Mouse (Mus musculus): ENCODE results near the gene Susd5.
"Not testable (repeated sequence)": the region's sequence is repeated elsewhere in the genome, so short reads cannot be mapped to it uniquely, and the experiment has no call there.

Susd5 gene

DNA sequence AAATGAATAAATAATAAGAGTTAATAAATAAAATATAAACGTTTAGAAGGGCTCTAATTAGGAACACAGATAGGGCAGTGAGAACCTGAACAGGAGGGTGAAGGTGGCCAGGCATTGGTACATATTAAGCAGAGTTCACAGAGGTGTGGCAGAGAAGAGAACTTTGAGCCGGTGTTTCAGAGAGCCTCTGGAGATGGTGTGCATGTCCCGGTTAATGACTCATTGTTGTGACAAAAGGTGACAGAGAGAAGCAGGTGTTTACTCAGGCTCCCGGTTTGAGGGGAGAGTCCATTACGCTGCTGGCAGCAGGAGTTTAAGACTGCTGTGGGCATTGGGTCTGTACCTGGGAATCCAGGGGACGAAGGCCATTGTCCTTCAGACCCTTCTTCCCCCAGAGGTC is 12.4 kb downstream of the Susd5 start:
- no peak for DNase-seq (ENCODE audit: low spot score in 2 of 2)

DNA sequence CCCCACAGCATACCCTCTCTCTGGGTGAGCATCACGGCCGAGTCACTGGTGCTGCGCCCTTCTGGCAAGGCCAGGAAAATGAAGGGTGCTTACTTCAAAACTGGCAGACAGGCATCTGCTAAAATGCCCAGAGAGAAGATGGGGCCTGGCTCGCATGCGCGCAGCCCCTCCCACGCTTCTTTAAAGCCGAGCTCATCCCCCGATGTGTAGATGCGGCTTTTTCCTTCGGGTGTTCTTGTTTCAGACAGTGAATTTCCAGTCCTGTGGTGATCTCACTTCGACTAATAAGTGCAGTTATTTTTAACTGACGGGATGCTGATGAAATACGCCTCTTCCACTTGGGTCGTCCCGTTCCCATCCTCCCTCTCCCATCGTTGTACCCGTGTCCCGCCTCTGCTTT is 16.7 kb downstream of the Susd5 start:
- no peak for DNase-seq (ENCODE audit: low spot score in 2 of 2)

DNA sequence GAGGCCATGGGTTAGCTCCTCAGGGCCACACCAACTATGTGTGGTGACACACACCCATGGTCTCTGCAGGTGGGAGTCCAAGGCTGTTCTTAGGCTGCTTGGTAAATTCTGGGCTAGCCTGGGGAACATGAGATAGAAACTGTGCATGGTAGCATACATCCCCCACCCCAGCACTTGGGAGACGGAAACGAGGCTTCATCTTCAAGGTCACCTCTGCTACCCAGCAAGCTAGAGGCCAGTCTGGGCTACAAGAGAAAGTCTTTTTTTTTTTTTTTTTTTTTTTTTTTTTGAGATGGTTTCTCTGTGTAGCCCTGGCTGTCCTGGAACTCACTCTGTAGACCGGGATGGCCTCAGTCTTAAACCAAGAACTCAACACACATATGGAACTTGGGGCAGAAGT is 29.5 kb downstream of the Susd5 start:
- no peak for DNase-seq (ENCODE audit: low spot score in 2 of 2)

DNA sequence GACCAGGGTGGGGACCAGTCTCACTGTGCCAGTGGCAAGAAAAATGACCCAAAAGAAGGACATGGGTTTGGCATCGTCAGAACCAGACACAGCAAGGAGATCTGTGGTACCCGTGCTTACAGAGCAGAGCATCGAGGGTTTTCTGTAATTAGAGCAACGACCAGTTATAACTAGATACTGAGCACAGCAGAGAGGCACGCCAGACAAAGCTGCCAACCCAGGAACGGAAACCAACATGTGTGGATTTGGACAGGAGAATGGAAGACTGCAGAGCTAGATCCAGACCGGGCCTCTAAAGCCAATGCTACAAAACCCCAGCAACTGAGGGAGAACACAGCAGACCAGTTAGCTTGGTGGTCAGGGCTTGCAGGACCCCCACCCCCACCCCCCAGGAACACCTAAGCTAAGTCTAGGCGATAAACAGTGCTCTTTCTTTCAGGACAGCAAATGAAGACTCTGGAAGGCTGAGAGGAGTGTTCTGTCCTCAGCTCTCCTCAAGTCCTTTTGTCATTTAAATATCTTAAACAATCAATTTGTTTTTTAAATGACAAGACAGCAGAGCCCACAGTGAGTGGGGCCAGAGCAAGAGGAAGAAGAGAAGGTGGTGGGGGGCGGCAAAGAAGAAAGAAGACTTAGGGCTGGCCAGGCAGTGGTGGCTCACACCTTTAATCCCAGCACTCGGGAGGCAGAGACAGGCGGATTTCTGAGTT is 30.3 kb downstream of the Susd5 start:
- DNase-seq (ENCODE audit: low spot score in 2 of 2), result no peak

DNA sequence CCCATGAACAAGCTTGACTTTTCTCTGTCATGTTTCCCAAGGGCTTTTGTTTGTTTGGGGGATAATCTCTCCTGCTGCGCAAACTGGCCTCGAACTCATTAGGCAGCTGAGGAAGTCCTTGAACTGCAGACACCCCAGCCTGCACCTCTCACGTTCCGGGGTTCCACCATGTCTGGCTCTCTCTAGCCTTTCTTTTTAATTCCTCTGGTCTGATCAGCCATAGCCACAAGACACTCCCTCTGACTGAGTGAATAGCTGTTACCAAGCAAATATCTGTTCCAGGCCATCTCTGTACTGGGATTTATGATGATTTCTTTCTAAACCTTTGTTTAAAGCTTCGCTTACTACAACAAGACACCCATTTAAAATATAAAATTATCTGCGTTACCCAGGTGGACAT is 31.9 kb downstream of the Susd5 start:
- not testable (repeated sequence) for DNase-seq (ENCODE audit: low spot score in 2 of 2)

DNA sequence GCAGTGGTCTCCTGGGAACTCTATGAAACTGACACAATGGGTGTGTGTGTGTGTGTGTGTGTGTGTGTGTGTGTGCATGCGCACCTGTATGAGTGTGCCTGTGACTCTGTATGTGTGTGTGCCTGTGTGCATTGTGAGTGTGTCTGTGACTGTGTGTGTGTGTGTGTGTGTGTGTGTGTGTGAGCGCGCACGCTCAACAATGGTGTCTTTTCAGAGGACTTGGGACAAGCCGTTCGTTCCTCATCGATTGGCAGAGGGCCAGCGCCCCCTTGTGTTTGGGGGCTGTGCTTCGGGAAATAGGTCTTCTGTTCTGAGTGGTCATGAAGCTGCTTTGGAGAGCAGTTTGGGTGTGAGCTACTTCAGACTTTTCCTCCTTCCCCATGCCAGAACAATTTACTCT is 35.2 kb downstream of the Susd5 start:
- not testable (repeated sequence) for DNase-seq (ENCODE audit: low spot score in 2 of 2)

DNA sequence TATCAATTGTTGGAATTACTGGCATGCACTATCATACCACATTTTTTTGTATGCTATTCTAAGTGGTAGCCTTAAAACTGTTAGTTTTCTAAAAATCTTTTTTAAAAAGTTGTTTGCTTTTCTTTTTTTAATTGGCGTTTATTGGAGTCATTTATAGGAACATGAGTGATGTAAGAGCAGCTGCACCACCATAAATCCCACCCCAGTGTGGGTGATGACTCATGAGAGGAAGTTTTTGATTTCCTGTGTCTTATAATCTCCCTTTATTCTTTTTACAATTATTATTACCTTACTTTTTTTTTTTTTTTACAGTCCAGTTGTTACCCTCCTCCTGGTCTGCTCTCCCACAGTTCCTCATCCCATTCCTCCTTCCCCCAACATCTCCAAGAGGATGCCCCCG is 37.9 kb downstream of the Susd5 start:
- no peak for DNase-seq (ENCODE audit: low spot score in 2 of 2)

DNA sequence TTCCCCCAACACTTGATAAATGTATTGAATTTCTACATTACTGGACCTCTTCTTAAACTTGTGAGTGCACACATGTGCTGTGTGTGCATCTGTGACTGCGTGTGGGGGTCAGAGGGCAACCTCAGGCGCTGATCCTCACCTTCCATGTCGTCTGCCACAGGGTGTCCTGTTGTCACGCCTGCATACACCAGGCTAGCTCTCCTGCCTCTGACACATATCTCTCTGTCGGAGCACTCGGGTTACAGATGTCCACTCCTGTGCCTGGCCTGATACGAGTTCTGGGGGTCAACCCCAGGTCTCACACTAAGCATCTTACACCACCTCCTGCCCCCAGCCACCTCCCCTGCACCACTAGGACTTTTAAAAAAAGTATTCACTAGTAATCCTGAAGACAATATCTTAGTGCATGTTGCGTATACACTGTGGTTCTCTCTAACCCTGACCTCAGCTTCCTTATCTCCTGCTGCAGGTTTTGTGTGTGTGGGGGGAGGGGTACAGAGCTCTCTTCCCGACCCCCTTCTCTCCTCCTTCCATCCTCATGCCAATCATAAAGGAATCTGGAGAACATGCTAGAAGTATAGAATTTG is 41.9 kb downstream of the Susd5 start:
- DNase-seq (ENCODE audit: low spot score in 2 of 2), result no peak

DNA sequence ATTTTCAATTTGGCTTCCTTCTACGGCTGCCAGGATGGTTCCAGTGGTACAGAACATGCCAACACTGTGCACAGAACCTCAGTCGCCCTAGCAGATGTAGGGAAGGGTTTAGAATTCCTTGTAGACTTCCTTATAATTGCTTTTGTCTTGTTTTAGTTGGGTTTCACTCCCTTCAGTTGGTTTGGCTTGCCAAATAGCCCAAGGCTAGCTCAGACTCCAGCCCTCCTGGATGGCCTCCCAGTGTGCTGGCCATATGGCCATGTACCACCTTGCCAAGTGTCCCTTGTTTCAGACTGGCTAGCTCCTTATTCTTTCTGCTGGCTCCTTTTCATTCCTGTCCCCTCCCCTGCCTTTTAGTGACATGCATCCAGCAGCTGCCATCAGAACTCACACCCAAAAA is 53.3 kb downstream of the Susd5 start:
- DNase-seq (ENCODE audit: low spot score in 2 of 2), result no peak

DNA sequence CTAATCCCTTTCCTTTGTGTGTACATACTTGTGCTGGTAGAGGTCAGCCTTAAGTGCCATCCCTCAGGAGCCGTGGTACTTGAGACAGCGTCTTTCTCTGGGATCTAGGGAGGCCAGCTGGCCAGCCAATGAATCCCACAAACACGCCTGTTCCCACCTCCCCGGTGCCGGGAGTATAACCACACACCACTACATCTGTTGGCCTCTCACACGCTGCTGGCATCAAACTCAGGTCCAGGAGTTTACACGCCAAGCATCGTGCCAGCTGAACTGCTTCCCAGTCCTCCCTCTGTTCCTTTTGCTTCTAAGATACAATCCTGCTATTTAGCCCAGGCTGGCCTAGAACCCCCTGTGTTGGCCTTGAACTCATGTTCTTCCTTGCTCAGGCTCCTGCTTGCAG is 54.2 kb downstream of the Susd5 start:
- no peak for DNase-seq (ENCODE audit: low spot score in 2 of 2)

DNA sequence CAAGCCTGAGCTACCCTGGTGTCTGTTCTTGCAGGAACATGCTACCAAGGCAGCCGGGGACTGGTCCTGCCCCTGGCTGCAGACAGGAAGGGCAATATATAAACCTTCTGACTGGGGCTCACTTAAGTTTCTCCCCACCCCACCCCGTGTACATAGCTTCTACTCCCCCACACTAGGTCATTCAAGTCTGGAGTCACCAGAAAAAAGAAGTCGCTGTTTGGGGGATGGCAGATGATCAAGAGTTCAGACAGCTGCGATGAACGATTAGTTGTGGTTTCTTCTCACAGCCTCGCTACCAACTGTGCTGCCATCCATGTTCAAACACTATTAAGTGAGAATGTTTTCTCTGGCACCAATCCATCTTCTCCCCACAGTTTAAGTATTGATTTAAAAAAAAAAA is 55.3 kb downstream of the Susd5 start:
- no peak for DNase-seq (ENCODE audit: low spot score in 2 of 2)

DNA sequence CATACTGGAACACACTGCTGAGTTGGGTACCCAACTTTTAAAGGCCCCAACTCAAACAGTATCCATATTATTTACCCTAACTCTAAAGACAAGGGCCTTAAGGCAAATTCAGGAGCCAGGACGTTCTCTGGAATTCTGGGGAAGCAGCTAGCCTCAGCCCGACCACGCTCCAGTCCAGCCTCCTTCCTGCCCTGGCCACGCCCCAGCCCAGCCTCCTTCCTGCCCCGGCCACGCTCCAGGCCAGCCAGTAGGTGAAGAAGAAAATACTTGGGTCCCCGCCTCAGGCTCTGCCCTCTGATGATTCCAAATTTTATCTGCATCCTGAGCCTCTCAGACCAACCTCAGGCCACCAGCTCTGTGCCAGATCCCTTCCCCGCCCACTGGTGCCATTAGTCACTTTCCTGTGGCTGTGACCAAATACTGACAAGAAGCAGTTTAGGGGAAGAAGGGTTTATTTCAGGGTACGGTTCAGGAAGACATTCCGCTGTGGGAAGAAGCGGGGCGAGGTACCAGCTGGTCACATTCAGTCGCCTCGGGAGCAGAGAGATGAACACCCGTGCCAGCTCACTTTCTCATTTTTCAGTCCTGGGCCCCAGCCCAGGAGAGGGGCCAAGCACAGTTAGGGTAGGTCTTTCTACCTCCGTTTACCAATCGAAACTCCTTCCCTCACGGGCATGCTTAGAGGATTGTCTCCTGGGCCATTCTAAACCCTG is 57.1 kb downstream of the Susd5 start:
- DNase-seq (ENCODE audit: low spot score in 2 of 2), result no peak

DNA sequence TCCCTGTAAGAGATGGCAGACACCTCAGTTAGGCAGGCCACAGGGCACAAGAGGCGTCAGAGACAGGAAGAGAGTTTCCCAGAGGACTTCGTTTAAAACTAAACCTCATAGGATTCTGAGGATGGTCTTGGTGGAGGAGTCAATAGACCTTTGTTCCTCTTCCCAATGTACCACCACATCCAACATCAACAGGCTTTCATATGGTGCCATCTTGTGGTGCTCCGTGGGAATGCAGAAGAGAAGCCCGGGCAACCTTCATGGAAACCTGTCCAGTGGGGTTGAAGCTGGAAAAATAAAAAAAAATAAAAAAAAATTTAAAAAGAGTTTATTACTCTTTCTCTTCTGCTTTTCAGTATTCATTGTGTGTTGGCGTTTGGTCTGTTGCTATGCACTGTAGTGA is 59.7 kb downstream of the Susd5 start:
- DNase-seq (ENCODE audit: low spot score in 2 of 2), result peak in 1 of 2 experiments; percentile 20

DNA sequence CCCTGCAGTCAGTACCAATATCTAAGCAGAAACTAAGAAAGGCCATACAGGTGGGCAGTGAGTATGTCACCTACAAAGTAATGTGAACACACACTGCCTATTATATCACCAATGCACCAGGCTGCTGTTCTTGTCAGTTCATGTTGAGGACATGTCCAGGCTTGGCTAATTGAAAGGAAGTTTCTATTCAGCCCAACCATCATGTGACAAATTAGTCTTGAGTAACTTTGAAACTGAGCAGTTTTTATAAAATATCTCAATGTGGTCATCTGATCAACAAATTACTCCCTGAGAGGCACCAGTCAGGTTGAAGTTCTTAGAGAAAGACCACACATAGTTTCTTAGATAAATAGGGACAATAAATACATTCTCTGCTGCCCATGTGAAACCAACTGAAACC is 65.9 kb downstream of the Susd5 start:
- DNase-seq (ENCODE audit: low spot score in 2 of 2), result not testable (repeated sequence)

DNA sequence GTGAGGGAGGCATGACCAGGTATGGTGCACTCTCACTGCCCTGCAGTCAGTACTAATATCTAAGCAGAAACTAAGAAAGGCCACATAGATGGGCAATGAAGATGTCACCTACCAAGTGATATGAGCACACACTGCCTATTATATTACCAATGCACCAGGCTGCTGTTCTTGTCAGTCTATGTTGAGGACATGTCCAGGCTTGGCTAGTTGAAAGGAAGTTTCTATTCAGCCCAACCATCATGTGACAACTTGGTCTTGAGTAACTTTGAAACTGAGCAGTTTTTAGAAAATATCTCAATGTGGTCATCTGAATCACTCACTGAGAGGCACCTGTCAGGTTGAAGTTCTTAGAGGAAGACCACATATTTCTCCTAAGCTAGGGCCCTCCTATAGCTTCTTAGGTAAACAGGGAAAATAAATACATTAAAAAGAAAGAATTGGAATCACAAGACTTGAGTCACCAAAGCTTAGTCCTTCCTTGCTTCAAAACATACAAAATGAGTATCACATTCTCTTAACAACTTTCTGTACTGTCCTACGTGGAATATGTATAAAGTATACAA is 72.4 kb downstream of the Susd5 start:
- DNase-seq (ENCODE audit: low spot score in 2 of 2), result not testable (repeated sequence)
